Mouse (Mus musculus): ENCODE results near the gene Sft2d2.

DNA sequence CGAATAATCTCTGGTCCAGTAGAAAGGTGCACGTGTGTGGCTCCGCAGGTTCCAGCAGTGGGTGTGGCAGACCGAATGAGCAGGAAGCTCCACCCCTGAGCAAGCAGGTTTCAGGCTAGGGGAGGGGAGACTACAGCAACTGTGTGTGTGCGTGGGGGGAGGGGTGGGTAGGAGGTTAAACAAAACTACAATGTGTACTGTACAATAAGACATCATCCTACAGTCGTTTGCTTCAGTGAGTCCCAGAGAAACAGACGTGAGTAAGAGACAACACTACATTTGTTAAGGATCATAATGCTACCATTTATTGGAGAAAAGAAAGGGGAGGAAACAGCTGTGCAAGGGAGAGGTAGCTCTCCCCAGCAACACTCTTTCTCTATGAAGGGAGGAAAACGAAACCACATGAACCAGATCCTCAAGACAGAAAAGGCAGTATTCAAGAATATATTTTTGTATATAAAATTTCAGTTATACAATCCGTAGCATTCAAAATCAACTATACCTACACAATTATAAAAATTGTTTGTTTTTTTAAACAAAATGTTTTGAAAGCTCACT is 20.1 kb downstream of the Sft2d2 start:
- TF ChIP-seq CTCF (IDR thresholded peaks at IDR 0.05), result no peak
- TF ChIP-seq EP300 (IDR thresholded peaks at IDR 0.05), result no peak

Data from lung, postnatal 0 days (tissue).